14 mouse cellular contexts compared by ENCODE assay signal in genomic region chr11:96743000-96743399, GRCm38 (mm10). TPM values are rescaled to one million over a fixed set of nuclear protein-coding genes. Genes with fewer than 3 reads are reported as not detected.
DNase-seq lines count a peak whose midpoint lies in the region; ATAC-seq and TF ChIP-seq lines count a peak whose summit lies in the region.
"Had no signal": no experiment of that assay in that cellular context is flagged by ENCODE, and none has a peak within 500 bp of the region (broad histone marks: within the 10 kb centered on the region; RNA-seq: fewer than 3 reads in every experiment).

No protein-coding gene starts in this region.

- no peak overlapping the region for H3K9ac ChIP-seq in hindbrain, embryonic 11.5 days (ENCODE audit: low read depth, low read length)
- H3K9ac ChIP-seq in midbrain, embryonic 15.5 days = no peak overlapping the region

- ATAC-seq in hindbrain, embryonic 11.5 days (ENCODE audit: low FRiP score) = peak; percentile 54; the same call in 1 of the 2 replicates
- no peak for ATAC-seq in midbrain, embryonic 15.5 days (replicated peaks)

- H3K9me3 ChIP-seq in hindbrain, embryonic 11.5 days (ENCODE audit: control insufficient read depth, low read length) = no peaks in the 10 kb centered on the region
- H3K9me3 ChIP-seq in midbrain, embryonic 15.5 days = no peaks in the 10 kb centered on the region
- H3K9me3 ChIP-seq: heart, embryonic 10.5 days; megakaryocyte, embryonic 14.5 days had no signal

- H3K4me2 ChIP-seq in hindbrain, embryonic 11.5 days (replicated peaks; ENCODE audit: low read depth, low read length) = no peak overlapping the region
- no peak overlapping the region for H3K4me2 ChIP-seq in midbrain, embryonic 15.5 days

- DNase-seq in layer of hippocampus, adult 9-11 months = peak; percentile 41
- no peak for DNase-seq in layer of hippocampus, postnatal 14 days (ENCODE audit: low spot score in 2 of 2)
- DNase-seq in hindbrain, embryonic 11.5 days (ENCODE audit: low spot score) = no peak
- no peak for DNase-seq in adrenal gland, adult 8-10 months
- DNase-seq in adrenal gland, adult (ENCODE audit: inconsistent age in 2 of 2, low spot score in 1 of 2) = no peak
- no peak for DNase-seq in left cerebral cortex, adult 9 months (ENCODE audit: low spot score in 2 of 2)
- DNase-seq: adrenal gland, postnatal 36 days; cerebellum, adult 11-12 months; kidney, postnatal 36 days; thymus, adult 2 months had no signal

- peak overlapping the region; percentile 4; the same call in 1 of the 2 replicates for H3K27ac ChIP-seq in embryonic fibroblast, embryonic 13.5 days (ENCODE audit: insufficient read depth, low read length)
- peak overlapping the region; percentile 42 for H3K27ac ChIP-seq in hindbrain, embryonic 11.5 days (ENCODE audit: low read depth, low read length)
- peak overlapping the region; percentile 34; the same call in 1 of the 2 replicates for H3K27ac ChIP-seq in midbrain, embryonic 15.5 days
- H3K27ac ChIP-seq: heart, embryonic 10.5 days had no signal

- no peaks in the 10 kb centered on the region for H3K36me3 ChIP-seq in hindbrain, embryonic 11.5 days (ENCODE audit: control insufficient read depth, insufficient read depth, low read length)
- H3K36me3 ChIP-seq in midbrain, embryonic 15.5 days (replicated peaks) = no peaks in the 10 kb centered on the region
- H3K36me3 ChIP-seq: heart, embryonic 10.5 days had no signal

- H3K4me3 ChIP-seq in embryonic fibroblast, embryonic 13.5 days (ENCODE audit: insufficient read depth, low read length) = peak overlapping the region; percentile 24
- H3K4me3 ChIP-seq in hindbrain, embryonic 11.5 days (ENCODE audit: low read depth, low read length) = no peak overlapping the region
- H3K4me3 ChIP-seq in midbrain, embryonic 15.5 days = no peak overlapping the region
- H3K4me3 ChIP-seq: heart, embryonic 10.5 days; megakaryocyte, embryonic 14.5 days had no signal

- no peak for TF ChIP-seq POLR2A in embryonic fibroblast, embryonic 13.5 days (IDR thresholded peaks at IDR 0.05; ENCODE audit: low read depth, low read length)

- WGBS in hindbrain, embryonic 11.5 days = 56% methylated on average over 11 of the region's 11 CpGs
- 22% methylated on average over 11 of the region's 11 CpGs for WGBS in midbrain, embryonic 15.5 days

- H3K4me1 ChIP-seq in embryonic fibroblast, embryonic 13.5 days (ENCODE audit: control insufficient read depth, insufficient read depth, low read length) = peaks cover 9% of the 10 kb centered on the region; the same call in 1 of the 2 replicates
- H3K4me1 ChIP-seq in hindbrain, embryonic 11.5 days (replicated peaks; ENCODE audit: control insufficient read depth, insufficient read depth, low read length) = no peaks in the 10 kb centered on the region
- peaks cover 41% of the 10 kb centered on the region for H3K4me1 ChIP-seq in midbrain, embryonic 15.5 days
- H3K4me1 ChIP-seq: heart, embryonic 10.5 days had no signal

- H3K27me3 ChIP-seq in hindbrain, embryonic 11.5 days (ENCODE audit: control insufficient read depth, insufficient read depth, low read length) = no peaks in the 10 kb centered on the region
- no peaks in the 10 kb centered on the region for H3K27me3 ChIP-seq in midbrain, embryonic 15.5 days (replicated peaks)

- TF ChIP-seq CTCF in embryonic fibroblast, embryonic 13.5 days (IDR thresholded peaks at IDR 0.05; ENCODE audit: borderline replicate concordance, insufficient read depth, low read length) = no peak

RNA-seq across cellular contexts. Expression of gene Snx11, which starts 34.4 kb away (rescaled TPM):
- 10 to 100 TPM; 44.3 to 45.8 TPM for total RNA-seq in layer of hippocampus, postnatal 14 days (2021)
- 31.1 and 32.5 TPM in 2 replicates for polyA plus RNA-seq in embryonic fibroblast, embryonic 13.5 days (2011; ENCODE audit: insufficient read length, low read depth, missing spikeins)
- 13.8 and 14.4 TPM in 2 replicates for polyA plus RNA-seq in hindbrain, embryonic 11.5 days (2014; fragmentation: Nextera tagmentation; extraction: Ambion mirVana)
- 47.2 and 51.1 TPM in 2 replicates for polyA plus RNA-seq in midbrain, embryonic 15.5 days (2015; fragmentation: Nextera tagmentation; extraction: Ambion mirVana)
- total RNA-seq in adrenal gland, adult 8-10 months (2022) = 10 to 100 TPM; 28.7 to 59.2 (median 36.3) TPM

RNA-seq across cellular contexts. Expression of gene Cbx1, which starts 45.9 kb away (rescaled TPM):
- 10 to 100 TPM; 51.0 to 54.8 TPM for total RNA-seq in layer of hippocampus, postnatal 14 days (2021)
- polyA plus RNA-seq in embryonic fibroblast, embryonic 13.5 days (2011; ENCODE audit: insufficient read length, low read depth, missing spikeins) = 61.1 and 90.9 TPM in 2 replicates
- polyA plus RNA-seq in hindbrain, embryonic 11.5 days (2014; fragmentation: Nextera tagmentation; extraction: Ambion mirVana) = 147 and 158 TPM in 2 replicates
- 70.6 and 76.7 TPM in 2 replicates for polyA plus RNA-seq in midbrain, embryonic 15.5 days (2015; fragmentation: Nextera tagmentation; extraction: Ambion mirVana)
- 10 to 100 TPM; 63.6 to 80.2 (median 78.0) TPM for total RNA-seq in adrenal gland, adult 8-10 months (2022)
